8 mouse cellular contexts compared by ENCODE assay signal in the genomic region with DNA sequence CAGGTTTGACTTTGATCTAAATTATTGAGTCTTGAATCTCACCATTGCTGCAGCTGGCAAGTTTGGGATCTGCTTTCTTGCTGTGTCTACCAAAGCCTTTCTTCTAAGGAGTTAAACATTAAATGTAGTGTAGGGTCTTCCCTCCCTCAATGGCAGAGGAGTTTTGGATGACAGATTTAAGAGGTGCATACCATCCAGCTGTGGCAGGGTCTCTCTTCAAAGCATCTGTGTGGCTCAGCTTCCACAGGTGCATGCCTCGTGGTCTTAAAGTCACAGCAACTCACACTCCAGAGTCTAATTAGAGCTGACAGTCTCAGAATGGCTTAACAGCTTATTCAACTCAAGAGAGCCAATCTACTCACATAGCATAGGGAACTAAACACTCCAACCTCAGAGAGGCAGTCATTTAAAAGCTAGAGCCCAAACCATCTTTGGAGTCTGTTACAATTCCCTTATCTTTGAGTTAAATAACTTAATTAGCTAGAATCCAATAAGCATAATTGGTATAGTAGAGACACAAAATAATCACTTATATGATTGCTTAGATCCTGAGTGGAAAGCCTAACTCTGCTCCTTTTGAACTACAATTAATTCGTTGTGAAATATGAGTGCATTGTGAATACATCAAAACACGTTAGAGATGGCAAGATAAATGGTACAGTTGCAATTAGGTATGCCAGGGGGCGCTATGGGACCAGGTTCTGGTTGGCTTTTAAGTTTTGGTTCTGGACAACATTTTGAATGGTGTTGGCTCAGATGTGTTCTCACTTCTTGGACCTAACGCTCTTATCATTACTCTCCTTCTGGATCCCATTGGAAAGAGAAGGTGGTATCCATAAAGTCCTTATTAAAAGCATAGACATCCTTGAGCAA. TPM values are rescaled to one million over a fixed set of nuclear protein-coding genes. Genes with fewer than 3 reads are reported as not detected.
A peak's percentile ranks its signal among the peaks of the same experiment; 100 is the strongest.
DNase-seq lines count a peak whose midpoint lies in the region; ATAC-seq and TF ChIP-seq lines count a peak whose summit lies in the region.

No protein-coding gene starts in this region.

- H3K27me3 ChIP-seq in heart, embryonic 11.5 days (ENCODE audit: control insufficient read depth, insufficient read depth, low read length), result no peaks in the 10 kb centered on the region
- H3K27me3 ChIP-seq in limb, embryonic 14.5 days (ENCODE audit: control insufficient read depth, insufficient read depth, low read length), result no peaks in the 10 kb centered on the region
- no peaks in the 10 kb centered on the region for H3K27me3 ChIP-seq in forebrain, embryonic 11.5 days (ENCODE audit: control insufficient read depth, insufficient read depth, low read length)

- WGBS in heart, embryonic 11.5 days (ENCODE audit: insufficient replicate concordance), result 37% methylated on average over 5 of the region's 5 CpGs
- WGBS in limb, embryonic 14.5 days, result 31% methylated on average over 5 of the region's 5 CpGs
- WGBS in forebrain, embryonic 11.5 days, result 43% methylated on average over 5 of the region's 5 CpGs

- no peak for ATAC-seq in heart, embryonic 11.5 days (replicated peaks; ENCODE audit: insufficient number of reproducible peaks, low FRiP score, low TSS enrichment)
- ATAC-seq in CD4-positive, CD25-positive, alpha-beta regulatory T cell, adult 4 months, result peak; percentile 88
- ATAC-seq in limb, embryonic 14.5 days (ENCODE audit: low FRiP score, low read depth), result no peak
- no peak for ATAC-seq in forebrain, embryonic 11.5 days (replicated peaks; ENCODE audit: low FRiP score)

- no peak overlapping the region for H3K4me3 ChIP-seq in heart, embryonic 11.5 days (ENCODE audit: low read depth, low read length)
- no peak overlapping the region for H3K4me3 ChIP-seq in limb, embryonic 14.5 days (replicated peaks; ENCODE audit: low read length)
- no peak overlapping the region for H3K4me3 ChIP-seq in forebrain, embryonic 11.5 days (ENCODE audit: low read depth, low read length)

- H3K27ac ChIP-seq in heart, embryonic 11.5 days (ENCODE audit: low read depth, low read length), result no peak overlapping the region
- no peak overlapping the region for H3K27ac ChIP-seq in limb, embryonic 14.5 days (replicated peaks; ENCODE audit: low read depth, low read length)
- H3K27ac ChIP-seq in forebrain, embryonic 11.5 days (ENCODE audit: low read depth, low read length), result no peak overlapping the region

- H3K9me3 ChIP-seq in heart, embryonic 11.5 days (replicated peaks; ENCODE audit: control insufficient read depth, low read length), result no peaks in the 10 kb centered on the region
- no peaks in the 10 kb centered on the region for H3K9me3 ChIP-seq in limb, embryonic 14.5 days (ENCODE audit: control insufficient read depth, low read length)
- no peaks in the 10 kb centered on the region for H3K9me3 ChIP-seq in forebrain, embryonic 11.5 days (ENCODE audit: control insufficient read depth, low read length)

- TF ChIP-seq POLR2A in limb, embryonic 14.5 days (IDR thresholded peaks at IDR 0.05; ENCODE audit: borderline replicate concordance, extremely low read depth, insufficient read depth, insufficient read length), result no peak

- H3K4me2 ChIP-seq in heart, embryonic 11.5 days, result no peak overlapping the region
- H3K4me2 ChIP-seq in limb, embryonic 14.5 days (replicated peaks; ENCODE audit: low read depth, low read length, severe bottlenecking), result no peak overlapping the region
- H3K4me2 ChIP-seq in forebrain, embryonic 11.5 days (ENCODE audit: low read depth, low read length, severe bottlenecking), result no peak overlapping the region

- H3K4me1 ChIP-seq in heart, embryonic 11.5 days (ENCODE audit: control insufficient read depth, insufficient read depth, low read length), result no peaks in the 10 kb centered on the region
- peaks cover 4% of the 10 kb centered on the region; the same call in 1 of the 2 replicates for H3K4me1 ChIP-seq in limb, embryonic 14.5 days (ENCODE audit: control insufficient read depth, insufficient read depth, low read length)
- no peaks in the 10 kb centered on the region for H3K4me1 ChIP-seq in forebrain, embryonic 11.5 days (replicated peaks; ENCODE audit: control insufficient read depth, insufficient read depth, low read length)

- DNase-seq in heart, adult 8-10 months (ENCODE audit: low spot score), result peak; percentile 54
- peak; percentile 69 for DNase-seq in adrenal gland, postnatal 25 days
- peak; percentile 24 to 39 for DNase-seq in gastrocnemius, adult 8-10 months (ENCODE audit: low spot score in 2 of 2)
- DNase-seq in limb, embryonic 14.5 days (ENCODE audit: low spot score), result peak; percentile 22
- DNase-seq in spleen, postnatal 10 days (ENCODE audit: low spot score in 2 of 2), result peak; percentile 39 to 75
- DNase-seq in forebrain, embryonic 11.5 days (ENCODE audit: low spot score), result no peak

- no peaks in the 10 kb centered on the region for H3K36me3 ChIP-seq in heart, embryonic 11.5 days (ENCODE audit: control insufficient read depth, insufficient read depth, low read length)
- H3K36me3 ChIP-seq in limb, embryonic 14.5 days (ENCODE audit: control insufficient read depth, insufficient read depth, low read length), result no peaks in the 10 kb centered on the region
- H3K36me3 ChIP-seq in forebrain, embryonic 11.5 days (ENCODE audit: control insufficient read depth, insufficient read depth, low read length), result no peaks in the 10 kb centered on the region

- H3K9ac ChIP-seq in heart, embryonic 11.5 days (ENCODE audit: low read depth, low read length), result no peak overlapping the region
- H3K9ac ChIP-seq in limb, embryonic 14.5 days (ENCODE audit: low read depth, low read length, severe bottlenecking), result no peak overlapping the region
- no peak overlapping the region for H3K9ac ChIP-seq in forebrain, embryonic 11.5 days (ENCODE audit: low read length)

RNA-seq across cellular contexts. Expression of a gene that starts 57.5 kb away (rescaled TPM):
- 10 to 100 TPM; 57.7 to 67.0 (median 61.7) TPM for total RNA-seq in heart, adult 8-10 months (2022)
- 116 and 132 TPM in 2 replicates for polyA plus RNA-seq in heart, embryonic 11.5 days (2014; fragmentation: Nextera tagmentation; extraction: Ambion mirVana)
- 10 to 100 TPM; 52.0 to 74.3 TPM for polyA plus RNA-seq in CD4-positive, CD25-positive, alpha-beta regulatory T cell, adult 4 months (2017; shearing (Covaris generic))
- total RNA-seq in adrenal gland, postnatal 25 days (2021), result 113 and 115 TPM in 2 replicates
- 10 to 100 TPM; 61.5 to 72.4 (median 69.9) TPM for total RNA-seq in gastrocnemius, adult 8-10 months (2022)
- polyA plus RNA-seq in limb, embryonic 14.5 days (2012; rRNA removed), result 83.3 and 104 TPM in 2 replicates
- polyA plus RNA-seq in limb, embryonic 14.5 days (2014; fragmentation: Nextera tagmentation; extraction: Ambion mirVana), result 125 and 134 TPM in 2 replicates
- polyA plus RNA-seq in forebrain, embryonic 11.5 days (2014; fragmentation: Nextera tagmentation; extraction: Ambion mirVana), result 221 and 234 TPM in 2 replicates
